ENCODE assay signal across 27 mouse cellular contexts in genomic region chr4:75791789-75792188, GRCm38 (mm10).
DNase-seq lines count a peak whose midpoint lies in the region; ATAC-seq and TF ChIP-seq lines count a peak whose summit lies in the region.
"Had no signal": no experiment of that assay in that cellular context is flagged by ENCODE, and none has a peak within 500 bp of the region (broad histone marks: within the 10 kb centered on the region; RNA-seq: fewer than 3 reads in every experiment).

No protein-coding gene starts in this region.

- TF ChIP-seq POLR2A in lung, adult 2 months (IDR thresholded peaks at IDR 0.05; ENCODE audit: borderline replicate concordance, extremely low read depth, low read depth, low read length): no peak
- no peak for TF ChIP-seq POLR2A in cerebellum, adult 2 months (IDR thresholded peaks at IDR 0.05; ENCODE audit: borderline replicate concordance, insufficient read depth, low read length)

- ATAC-seq in lung, embryonic 14.5 days (ENCODE audit: insufficient read depth): no peak
- ATAC-seq: activated CD4-positive, CD25-positive, alpha-beta regulatory T cell, adult 4 months; forebrain, embryonic 16.5 days; hindbrain, postnatal 0 days had no signal

- DNase-seq in lung, embryonic 14.5 days: peak; percentile 56
- no peak for DNase-seq in lung, adult 2 months
- DNase-seq in lung, postnatal 14 days: peak; percentile 23
- DNase-seq in lung, postnatal 4 days: peak; percentile 10 to 38
- DNase-seq in cerebellum, adult 2 months: no peak
- DNase-seq in urinary bladder, postnatal 25 days (ENCODE audit: low spot score): no peak
- DNase-seq: adrenal gland, adult 8-10 months; adrenal gland, postnatal 25 days; cerebellum, adult 18-20 months; cerebellum, adult 9-11 months; cerebellum, postnatal 36 days; embryo, embryonic 11 days; gastrocnemius, postnatal 10 days; gastrocnemius, postnatal 36 days; heart, adult 2 months; heart, postnatal 14 days; heart, postnatal 4 days had no signal

- H3K27ac ChIP-seq in lung, embryonic 14.5 days (ENCODE audit: low read depth): no peak overlapping the region
- H3K27ac ChIP-seq in cerebellum, adult 2 months (ENCODE audit: insufficient read depth, low read length): no peak overlapping the region
- H3K27ac ChIP-seq: embryonic facial prominence, embryonic 10.5 days; embryonic facial prominence, embryonic 13.5 days; forebrain, embryonic 12.5 days; heart, adult 2 months; heart, embryonic 10.5 days; heart, embryonic 13.5 days; hindbrain, embryonic 14.5 days; hindbrain, postnatal 0 days had no signal

- no peaks in the 10 kb centered on the region for H3K9me3 ChIP-seq in lung, embryonic 14.5 days (ENCODE audit: low read depth, low read length)
- H3K9me3 ChIP-seq: embryonic facial prominence, embryonic 10.5 days; embryonic facial prominence, embryonic 13.5 days; forebrain, embryonic 12.5 days; heart, embryonic 10.5 days; heart, embryonic 13.5 days had no signal

- no peak overlapping the region for H3K4me2 ChIP-seq in lung, embryonic 14.5 days
- H3K4me2 ChIP-seq: embryonic facial prominence, embryonic 13.5 days; forebrain, embryonic 12.5 days; heart, embryonic 13.5 days; hindbrain, embryonic 14.5 days had no signal

- H3K9ac ChIP-seq in lung, embryonic 14.5 days: no peak overlapping the region
- H3K9ac ChIP-seq: embryonic facial prominence, embryonic 13.5 days; forebrain, embryonic 12.5 days; heart, embryonic 13.5 days; hindbrain, embryonic 14.5 days had no signal

- no peak overlapping the region for H3K4me3 ChIP-seq in lung, embryonic 14.5 days (ENCODE audit: low read depth, low read length)
- H3K4me3 ChIP-seq in lung, adult 2 months (replicated peaks; ENCODE audit: extremely low read depth, low read depth, low read length): no peak overlapping the region
- H3K4me3 ChIP-seq in cerebellum, adult 2 months (replicated peaks; ENCODE audit: insufficient read depth, low read depth, low read length): no peak overlapping the region
- H3K4me3 ChIP-seq: embryonic facial prominence, embryonic 10.5 days; embryonic facial prominence, embryonic 13.5 days; erythroblast, embryonic 14.5 days; forebrain, embryonic 12.5 days; heart, adult 2 months; heart, embryonic 10.5 days; heart, embryonic 13.5 days had no signal

- no peak for TF ChIP-seq CTCF in lung, embryonic 14.5 days (IDR thresholded peaks at IDR 0.05; ENCODE audit: low read depth)
- no peak for TF ChIP-seq CTCF in lung, adult 2 months (IDR thresholded peaks at IDR 0.05; ENCODE audit: insufficient read depth, low read length)
- no peak for TF ChIP-seq CTCF in cerebellum, adult 2 months (IDR thresholded peaks at IDR 0.05; ENCODE audit: borderline replicate concordance, insufficient read depth, low read depth, low read length)

- H3K27me3 ChIP-seq in lung, embryonic 14.5 days (ENCODE audit: insufficient read depth, low read length): no peaks in the 10 kb centered on the region
- H3K27me3 ChIP-seq in cerebellum, adult 2 months (ENCODE audit: control insufficient read depth, insufficient read depth, low read length): no peaks in the 10 kb centered on the region
- H3K27me3 ChIP-seq: embryonic facial prominence, embryonic 13.5 days; forebrain, embryonic 12.5 days; heart, embryonic 13.5 days had no signal

- H3K36me3 ChIP-seq in lung, embryonic 14.5 days (ENCODE audit: insufficient read depth): no peaks in the 10 kb centered on the region
- H3K36me3 ChIP-seq: embryonic facial prominence, embryonic 10.5 days; embryonic facial prominence, embryonic 13.5 days; forebrain, embryonic 12.5 days; heart, embryonic 10.5 days; heart, embryonic 13.5 days had no signal

- H3K4me1 ChIP-seq in lung, embryonic 14.5 days (ENCODE audit: insufficient read depth): no peaks in the 10 kb centered on the region
- no peaks in the 10 kb centered on the region for H3K4me1 ChIP-seq in lung, adult 2 months (ENCODE audit: control insufficient read depth, insufficient read depth, low read length)
- no peaks in the 10 kb centered on the region for H3K4me1 ChIP-seq in cerebellum, adult 2 months (ENCODE audit: control insufficient read depth, insufficient read depth, low read length)
- H3K4me1 ChIP-seq: embryonic facial prominence, embryonic 13.5 days; forebrain, embryonic 12.5 days; heart, embryonic 10.5 days; heart, embryonic 13.5 days had no signal

Comparison
In these comparisons a context has a peak if more than half of its experiments do, and no peak if none do; other contexts are left out.
1. DNase-seq: peak in lung, embryonic 14.5 days (single experiment), lung, postnatal 14 days (single experiment) and lung, postnatal 4 days (2 of 2); none in lung, adult 2 months (single experiment), cerebellum, adult 2 months (0 of 2) and urinary bladder, postnatal 25 days (single experiment).